Mouse (Mus musculus): ENCODE data around the gene Slc39a11. TPM values are rescaled to one million over a fixed set of nuclear protein-coding genes. Genes with fewer than 3 reads are reported as not detected.

The Slc39a11 gene
- total and polyA plus RNA-seq, 3 experiments: 43.2 to 54.4 (median 51.0) TPM

DNA sequence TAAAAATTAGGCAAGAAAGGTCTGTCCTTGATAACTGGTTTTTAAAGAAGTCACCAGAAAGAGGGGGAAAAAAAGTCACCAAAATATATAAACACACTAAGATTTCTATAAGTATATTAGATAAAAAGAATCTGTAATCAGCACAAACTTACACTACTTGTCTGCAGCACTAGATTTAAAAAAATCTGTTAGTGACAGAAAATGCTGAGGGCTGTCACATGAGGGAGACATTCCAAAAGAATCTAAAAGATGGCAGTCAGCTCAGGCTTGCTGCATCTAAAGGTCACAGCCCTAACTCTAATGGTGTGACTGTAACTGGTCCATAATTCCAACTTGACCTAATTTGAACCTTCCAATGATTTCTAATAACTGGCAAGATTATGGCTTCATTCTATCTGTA lies 32.1 kb upstream of the Slc39a11 start:
- Histone ChIP-seq H3K27me3 (replicated peaks) (no peaks in the 10 kb centered on the region), H3K4me1 (ENCODE audit: control insufficient read depth in 1 of 2, insufficient read depth in 2 of 2) (peaks cover 17 to 68% of the 10 kb centered on the region in 2 experiments), H3K9me3 (replicated peaks; ENCODE audit: low read length) (no peaks in the 10 kb centered on the region), H3K79me2 (replicated peaks; ENCODE audit: control insufficient read depth, extremely low read depth, insufficient read depth, poor library complexity, severe bottlenecking) (peaks cover 90% of the 10 kb centered on the region), H3K9ac (ENCODE audit: insufficient read depth, low read depth) (peak overlapping the region; percentile 95; the same call in 1 of the 2 replicates), H3K36me3 (replicated peaks in 1 of 2; ENCODE audit: control insufficient read depth in 1 of 2, insufficient read depth in 1 of 2, low read length in 1 of 2) (peaks cover 2 to 38% of the 10 kb centered on the region in 2 experiments), H3K4me3 (replicated peaks in 1 of 3; ENCODE audit: low read depth in 2 of 3, low read length in 2 of 3, poor library complexity in 1 of 3) (peak overlapping the region in 2 of 3 experiments; percentile 14 to 95), H3K27ac (ENCODE audit: insufficient read depth, low read depth) (no peak overlapping the region), H3K4me2 (ENCODE audit: insufficient read depth, low read depth, poor library complexity, severe bottlenecking) (no peak overlapping the region; the same call in 1 of the 2 replicates)
- TF ChIP-seq CTCF (conservative IDR thresholded peaks at IDR 0.05 in 1 of 2, IDR thresholded peaks at IDR 0.05 in 1 of 2; ENCODE audit: low read depth in 2 of 2, low read length in 2 of 2) (peak in 1 of 2 experiments; percentile 19; a peak in 2 of 4 replicates), E2F4 (IDR thresholded peaks at IDR 0.05; ENCODE audit: insufficient replicate concordance, low read depth, low read length) (no peak), ZNF384 (IDR thresholded peaks at IDR 0.05; ENCODE audit: low read depth, low read length) (peak; percentile 55; the same call in 1 of the 2 replicates)
- in situ Hi-C loops (cut with MboI; ENCODE audit: low pct_ligation_motif_present, low pct_unique_long_range_greater_than_20kb, low sequenced_read_pairs): no loop called here
- dilution Hi-C loops (cut with MboI; ENCODE audit: extremely low pct_ligation_motif_present, extremely low pct_unique_long_range_greater_than_20kb, low sequenced_read_pairs): no loop called here
- DNase-seq (ENCODE audit: extremely low read depth): no peak

- H3K9ac ChIP-seq (ENCODE audit: insufficient read depth, low read depth): no peak overlapping the region
- no peak for TF ChIP-seq MYC (IDR thresholded peaks at IDR 0.05; ENCODE audit: low read depth, low read length)
- no peak for TF ChIP-seq SIN3A (IDR thresholded peaks at IDR 0.05; ENCODE audit: low read length)
- no peak for TF ChIP-seq ZC3H11A (IDR thresholded peaks at IDR 0.05; ENCODE audit: low read depth, low read length)
- TF ChIP-seq JUND (conservative IDR thresholded peaks at IDR 0.05; ENCODE audit: low read depth, low read length): no peak
- no peak for TF ChIP-seq EP300 (IDR thresholded peaks at IDR 0.05; ENCODE audit: low read length)
- TF ChIP-seq CHD2 (IDR thresholded peaks at IDR 0.05; ENCODE audit: low read length): no peak
- no peak for TF ChIP-seq IRF4 (IDR thresholded peaks at IDR 0.05; ENCODE audit: low read depth, low read length)
- TF ChIP-seq MAZ (IDR thresholded peaks at IDR 0.05; ENCODE audit: low read depth, low read length): no peak
- no peak for TF ChIP-seq GABPA (IDR thresholded peaks at IDR 0.05; ENCODE audit: insufficient replicate concordance, low read depth, low read length)
- no peak for TF ChIP-seq ETS1 (conservative IDR thresholded peaks at IDR 0.05; ENCODE audit: low read depth, low read length)
- TF ChIP-seq ELF1 (IDR thresholded peaks at IDR 0.05; ENCODE audit: low read depth, low read length): no peak
- no peak for TF ChIP-seq POLR2A (IDR thresholded peaks at IDR 0.05; ENCODE audit: low read depth, low read length)
- TF ChIP-seq MAX (IDR thresholded peaks at IDR 0.05; ENCODE audit: low read length): no peak
- TF ChIP-seq NELFE (IDR thresholded peaks at IDR 0.05; ENCODE audit: low read depth, low read length): no peak
- dilution Hi-C loops (cut with MboI; ENCODE audit: extremely low pct_ligation_motif_present, extremely low pct_unique_long_range_greater_than_20kb, low sequenced_read_pairs) (no loop called here), in situ Hi-C loops (cut with MboI; ENCODE audit: low pct_ligation_motif_present, low pct_unique_long_range_greater_than_20kb, low sequenced_read_pairs) (no loop called here)
- H3K4me2 ChIP-seq (ENCODE audit: insufficient read depth, low read depth, poor library complexity, severe bottlenecking): peak overlapping the region; percentile 36; the same call in 1 of the 2 replicates
- H3K27me3 ChIP-seq (replicated peaks): no peaks in the 10 kb centered on the region
- H3K4me1 ChIP-seq (ENCODE audit: control insufficient read depth in 1 of 2, insufficient read depth in 2 of 2): peaks cover 16 to 67% of the 10 kb centered on the region in 2 experiments
- peaks cover 84% of the 10 kb centered on the region for H3K79me2 ChIP-seq (replicated peaks; ENCODE audit: control insufficient read depth, extremely low read depth, insufficient read depth, poor library complexity, severe bottlenecking)
- DNase-seq (ENCODE audit: extremely low read depth): no peak
- H3K27ac ChIP-seq (ENCODE audit: insufficient read depth, low read depth): no peak overlapping the region
- H3K4me3 ChIP-seq (replicated peaks in 1 of 3; ENCODE audit: low read depth in 2 of 3, low read length in 2 of 3, poor library complexity in 1 of 3): no peak overlapping the region
- H3K36me3 ChIP-seq (replicated peaks in 1 of 2; ENCODE audit: control insufficient read depth in 1 of 2, insufficient read depth in 1 of 2, low read length in 1 of 2): peaks cover 9 to 42% of the 10 kb centered on the region in 2 experiments
- H3K9me3 ChIP-seq (replicated peaks; ENCODE audit: low read length): no peaks in the 10 kb centered on the region
Measured at GRCm38 (mm10) chr11:113680954-113681353, 31.1 kb upstream of the Slc39a11 start.

Data from CH12.LX (cell line).